Mouse (Mus musculus) hindbrain, embryonic 10.5 days (tissue): Measurements from ENCODE around the gene Ddhd1. TPM values are rescaled to one million over a fixed set of nuclear protein-coding genes. Genes with fewer than 3 reads are reported as not detected.

ENCODE experiments used
- DNase-seq: peaks from one replicate; pipeline ENCODE4 v3.0.0-alpha.2; 2017; ENCODE audit warnings: low spot score
- H3K27ac ChIP-seq: fragments of 300-500 bp; sonication (generic); 2 replicates; pipeline ENCODE4 v1.5.1; 2016; ENCODE audit warnings: mild to moderate bottlenecking, moderate library complexity
- H3K27me3 ChIP-seq: fragments of 300-500 bp; sonication (generic); 2 replicates; pipeline ENCODE4 v1.6.1; 2016; ENCODE audit warnings: mild to moderate bottlenecking; ENCODE audit not compliant: poor library complexity, insufficient read depth, severe bottlenecking
- H3K36me3 ChIP-seq: fragments of 300-500 bp; sonication (generic); 2 replicates; pipeline ENCODE4 v1.6.1; 2016; ENCODE audit warnings: mild to moderate bottlenecking, moderate library complexity
- H3K4me1 ChIP-seq: fragments of 300-500 bp; sonication (generic); replicated peaks from 2 replicates; pipeline ENCODE4 v1.6.1; 2016; ENCODE audit warnings: mild to moderate bottlenecking
- H3K4me3 ChIP-seq: fragments of 300-500 bp; sonication (generic); 2 replicates; pipeline ENCODE4 v1.5.1; 2016; ENCODE audit warnings: mild to moderate bottlenecking, moderate library complexity
- H3K9me3 ChIP-seq: fragments of 300-500 bp; sonication (generic); 2 replicates; pipeline ENCODE4 v1.6.1; 2016; ENCODE audit warnings: mild to moderate bottlenecking, moderate library complexity
- WGBS: fragments of 180-500 bp; shearing (Covaris S2); methylation state at CpG from one replicate; pipeline ENCODE4 v1.1.7; 2016; 5-methylcytosine and 5-hydroxymethylcytosine counted together
- polyA plus RNA-seq: library from polyadenylated mRNA; unstranded; fragments of >200 nt; fragmentation: Nextera tagmentation; extraction: Ambion mirVana; gene quantifications from 2 replicates; pipeline ENCODE4 v1.2.1, GENCODE M21; 2016

The Ddhd1 gene
- polyA plus RNA-seq, result 8.5 and 9.1 TPM in 2 replicates

DNA sequence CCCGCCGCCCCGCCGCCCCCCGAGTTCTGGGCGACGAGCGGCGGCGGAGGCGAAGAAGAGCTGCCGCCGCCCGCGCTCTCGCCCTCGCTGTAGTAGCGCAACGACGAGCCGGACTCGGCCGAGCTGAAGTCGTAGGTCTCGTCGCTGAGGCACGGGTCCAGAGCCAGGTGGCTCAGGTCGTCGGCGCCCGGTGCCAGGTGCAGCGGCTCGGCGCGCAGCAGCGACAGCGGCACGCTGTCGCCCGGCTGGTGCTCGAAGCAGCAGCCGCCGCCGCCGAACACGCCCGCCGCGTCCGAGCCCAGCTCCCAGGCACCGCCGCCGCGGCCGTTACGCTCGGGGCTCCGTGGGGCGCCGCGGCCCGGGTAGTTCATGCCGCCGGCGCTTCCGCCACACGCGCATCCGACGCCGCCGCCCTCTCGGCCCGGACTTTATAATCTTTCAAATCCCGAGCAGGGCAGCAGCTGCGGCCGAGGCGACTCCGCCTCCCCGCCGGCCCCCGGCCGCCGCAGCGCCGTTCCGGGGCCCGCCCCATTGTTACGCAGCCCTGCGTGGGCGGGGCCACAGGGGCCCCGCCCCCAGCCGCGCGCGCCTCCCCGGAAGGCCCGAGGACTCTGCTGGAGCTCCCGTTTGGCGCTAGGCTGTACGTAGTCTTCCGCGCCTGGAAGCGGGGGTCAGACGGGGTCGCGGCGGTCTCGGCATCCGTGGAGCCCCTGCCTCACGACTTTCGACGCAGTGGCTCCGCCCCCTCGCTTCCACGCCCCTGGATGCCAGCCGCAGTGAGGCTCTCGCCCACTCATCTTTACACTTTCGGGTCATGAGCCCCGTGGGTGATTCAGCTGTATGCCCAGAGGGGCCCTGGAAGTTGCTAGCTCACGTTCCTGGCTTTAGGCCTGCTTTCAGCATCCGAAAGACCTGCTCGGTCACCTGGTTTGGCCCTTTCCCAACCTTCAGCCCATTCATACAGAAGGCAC, at the start of gene Ddhd1:
TSS of gene Ddhd1 (minus strand) at position 503 of the 971 bp plus-strand sequence.
- H3K27ac ChIP-seq, result peak within 1 kb of the TSS; percentile 94
- peak within 1 kb of the TSS; percentile 88 for H3K4me3 ChIP-seq
- peak; percentile 91 for DNase-seq
- H3K9me3 ChIP-seq, result no peaks in the 10 kb centered on the region
- H3K36me3 ChIP-seq, result no peaks in the 10 kb centered on the region
- peaks cover 37% of the 10 kb centered on the region for H3K4me1 ChIP-seq
- WGBS, result under 1% methylated on average over 123 of the region's 123 CpGs
- no peaks in the 10 kb centered on the region for H3K27me3 ChIP-seq

GRCm38 (mm10) chr14:45707176-45707910, 49.4 kb upstream of the Ddhd1 start:
- no peaks in the 10 kb centered on the region for H3K4me1 ChIP-seq
- DNase-seq, result no peak
- no peaks in the 10 kb centered on the region for H3K27me3 ChIP-seq
- WGBS, result 71% methylated on average over 3 of the region's 3 CpGs
- no peaks in the 10 kb centered on the region for H3K36me3 ChIP-seq
- no peak overlapping the region for H3K27ac ChIP-seq
- H3K4me3 ChIP-seq, result no peak overlapping the region
- peaks cover 3% of the 10 kb centered on the region; the same call in 1 of the 2 replicates for H3K9me3 ChIP-seq

- WGBS, result 86% methylated on average over 6 of the region's 6 CpGs
- Histone ChIP-seq H3K4me1 (no peaks in the 10 kb centered on the region), H3K36me3 (no peaks in the 10 kb centered on the region)
These were observed 42.2 kb upstream of the Ddhd1 start for GRCm38 (mm10) chr14:45700031-45700572.

DNA sequence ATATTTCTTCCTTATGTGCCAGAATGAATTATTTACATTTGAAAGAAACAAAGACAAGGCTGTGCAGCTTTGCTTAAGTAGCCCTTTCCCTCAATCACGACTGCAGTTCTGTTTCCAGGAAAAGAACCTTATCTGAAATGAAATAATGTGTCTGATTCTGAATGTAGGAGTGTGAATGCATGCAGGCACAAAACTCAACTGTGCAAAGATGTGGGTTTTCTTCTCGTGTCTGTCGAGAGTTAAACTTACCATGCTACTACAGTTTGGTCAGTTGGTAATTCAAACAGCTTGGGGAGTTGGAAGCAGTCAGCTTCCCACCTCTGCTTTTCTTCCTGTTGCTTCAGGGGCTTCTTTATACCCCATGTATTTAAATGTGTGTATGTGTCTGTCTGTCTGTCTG, 40.9 kb upstream of the Ddhd1 start:
- WGBS, result 74% methylated on average over 3 of the region's 3 CpGs
- Histone ChIP-seq H3K27me3 (no peaks in the 10 kb centered on the region), H3K4me3 (no peak overlapping the region), H3K4me1 (no peaks in the 10 kb centered on the region), H3K36me3 (no peaks in the 10 kb centered on the region), H3K27ac (no peak overlapping the region), H3K9me3 (peaks cover under 1% of the 10 kb centered on the region; the same call in 1 of the 2 replicates)
- DNase-seq, result no peak

More at GRCm38 (mm10) chr14:45700031-45700572, 42.2 kb upstream of the Ddhd1 start:
- Histone ChIP-seq H3K9me3 (peaks cover 3% of the 10 kb centered on the region; the same call in 1 of the 2 replicates), H3K27me3 (no peaks in the 10 kb centered on the region), H3K27ac (no peak overlapping the region), H3K4me3 (no peak overlapping the region)
- DNase-seq, result no peak

DNA sequence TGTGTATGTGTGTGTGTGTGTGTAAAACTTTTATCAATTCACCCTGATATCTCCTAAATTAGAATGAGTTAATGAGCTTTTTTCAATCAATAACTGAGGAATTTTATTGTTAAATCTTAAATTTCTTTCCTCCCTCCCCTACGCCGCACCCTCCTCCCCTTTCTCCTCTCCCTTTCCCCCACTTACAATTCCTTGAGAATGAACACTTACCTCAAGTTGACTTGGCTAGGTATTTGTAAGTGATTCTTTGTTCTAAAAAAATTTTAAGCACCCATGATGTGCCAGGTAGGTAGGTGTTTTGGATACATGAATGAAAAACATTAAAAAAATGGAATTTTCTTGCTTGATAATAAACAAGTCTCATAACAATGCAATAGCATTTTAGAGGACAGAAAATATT, 38.2 kb upstream of the Ddhd1 start:
- Histone ChIP-seq H3K27me3 (no peaks in the 10 kb centered on the region), H3K4me3 (no peak overlapping the region), H3K36me3 (no peaks in the 10 kb centered on the region), H3K9me3 (no peaks in the 10 kb centered on the region), H3K27ac (no peak overlapping the region), H3K4me1 (no peaks in the 10 kb centered on the region)
- WGBS, result 97% methylated on average over 2 of the region's 2 CpGs
- DNase-seq, result no peak

GRCm38 (mm10) chr14:45693891-45694290, 35.9 kb upstream of the Ddhd1 start:
- 93% methylated on average over 2 of the region's 2 CpGs for WGBS
- no peaks in the 10 kb centered on the region for H3K27me3 ChIP-seq
- DNase-seq, result no peak
- peaks cover 6% of the 10 kb centered on the region; the same call in 1 of the 2 replicates for H3K4me1 ChIP-seq
- no peaks in the 10 kb centered on the region for H3K9me3 ChIP-seq
- no peak overlapping the region for H3K4me3 ChIP-seq
- H3K27ac ChIP-seq, result no peak overlapping the region
- no peaks in the 10 kb centered on the region for H3K36me3 ChIP-seq

DNA sequence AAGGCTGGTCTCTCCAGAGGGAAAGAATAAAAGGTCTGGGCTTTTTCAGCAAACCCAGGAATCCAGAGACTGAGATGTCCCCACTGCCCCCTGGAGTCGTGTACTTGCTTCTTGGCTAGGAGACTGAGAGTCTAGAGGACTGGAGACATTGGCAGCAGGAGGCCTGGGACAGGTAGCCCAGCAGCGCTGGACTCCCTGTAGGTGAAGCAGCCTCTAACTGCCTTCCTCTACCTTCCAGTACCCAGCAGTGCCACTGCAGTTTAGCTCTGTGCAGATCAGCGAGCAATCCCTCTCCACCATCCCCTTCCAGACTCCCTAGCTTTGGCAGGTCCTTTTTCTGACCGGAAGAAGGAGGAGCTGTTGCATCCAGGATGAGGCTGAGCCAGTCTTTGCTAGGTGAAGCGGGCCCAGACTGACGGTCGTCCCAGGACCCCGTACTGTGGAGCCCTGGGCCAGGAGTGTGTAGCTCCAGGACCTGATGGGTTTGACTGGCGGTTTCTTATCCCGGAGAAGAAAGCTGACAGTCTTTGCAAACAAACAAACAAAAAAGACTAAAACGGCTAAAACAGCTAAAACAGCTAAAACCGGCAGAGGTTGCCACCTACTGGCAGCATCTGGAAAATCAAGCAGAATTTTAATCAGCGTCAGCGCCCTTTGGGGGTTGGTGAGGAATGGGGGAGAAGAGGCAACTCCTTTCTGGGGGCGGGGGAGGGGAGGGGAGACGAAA, 32.7 kb upstream of the Ddhd1 start:
- Histone ChIP-seq H3K36me3 (no peaks in the 10 kb centered on the region), H3K27ac (peak overlapping the region; percentile 91), H3K4me3 (peak overlapping the region; percentile 63), H3K4me1 (peaks cover 6% of the 10 kb centered on the region; the same call in 1 of the 2 replicates), H3K9me3 (no peaks in the 10 kb centered on the region), H3K27me3 (no peaks in the 10 kb centered on the region)
- 1% methylated on average over 16 of the region's 16 CpGs for WGBS
- peak; percentile 71 for DNase-seq

DNA sequence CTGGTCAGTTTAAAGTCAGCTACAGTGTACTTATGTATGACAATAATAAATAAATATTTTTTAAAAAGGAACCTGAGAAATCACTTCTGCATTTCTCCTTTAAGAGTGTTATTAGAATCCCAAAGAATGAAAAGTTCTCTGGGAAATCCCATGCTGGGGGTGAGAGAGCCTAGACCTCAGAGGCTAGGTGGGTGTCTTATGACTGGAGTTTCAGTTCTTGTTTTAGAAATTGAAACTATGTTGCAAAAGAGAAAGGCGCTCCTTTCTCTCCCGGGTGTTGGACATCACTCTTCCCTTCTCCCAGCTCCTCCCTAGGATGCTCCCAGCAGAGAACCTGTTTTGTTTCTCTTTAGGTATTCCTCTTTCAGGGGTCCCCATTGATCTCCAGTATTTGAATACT, 27.4 kb upstream of the Ddhd1 start:
- Histone ChIP-seq H3K4me3 (no peak overlapping the region), H3K36me3 (no peaks in the 10 kb centered on the region), H3K27ac (no peak overlapping the region), H3K4me1 (peaks cover 1% of the 10 kb centered on the region; the same call in 1 of the 2 replicates), H3K27me3 (no peaks in the 10 kb centered on the region), H3K9me3 (no peaks in the 10 kb centered on the region)
- WGBS, result 80% methylated on average over 2 of the region's 2 CpGs
- DNase-seq, result no peak

DNA sequence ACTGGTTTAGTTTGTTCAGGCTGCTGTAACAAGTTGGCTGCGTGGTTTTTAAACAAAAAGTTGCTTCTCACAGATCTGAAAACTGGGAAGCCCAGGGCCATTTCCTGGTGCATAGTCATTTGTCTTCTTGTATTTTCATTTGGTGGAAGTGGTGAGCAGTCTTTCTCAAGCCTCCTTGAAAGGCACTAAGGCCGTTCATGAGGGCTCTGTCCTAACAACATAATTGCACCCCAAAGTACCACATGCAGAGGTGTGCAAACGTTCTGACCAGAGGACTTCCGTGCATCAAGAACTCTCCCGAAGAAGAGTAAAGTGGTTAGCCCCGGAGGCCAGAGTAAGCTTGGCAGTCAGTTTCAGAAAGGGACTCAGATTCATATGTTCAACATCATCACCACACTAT, 18.8 kb upstream of the Ddhd1 start:
- 85% methylated on average over 6 of the region's 6 CpGs for WGBS
- Histone ChIP-seq H3K27ac (no peak overlapping the region), H3K4me1 (no peaks in the 10 kb centered on the region), H3K36me3 (no peaks in the 10 kb centered on the region), H3K4me3 (no peak overlapping the region), H3K9me3 (no peaks in the 10 kb centered on the region), H3K27me3 (no peaks in the 10 kb centered on the region)
- no peak for DNase-seq

DNA sequence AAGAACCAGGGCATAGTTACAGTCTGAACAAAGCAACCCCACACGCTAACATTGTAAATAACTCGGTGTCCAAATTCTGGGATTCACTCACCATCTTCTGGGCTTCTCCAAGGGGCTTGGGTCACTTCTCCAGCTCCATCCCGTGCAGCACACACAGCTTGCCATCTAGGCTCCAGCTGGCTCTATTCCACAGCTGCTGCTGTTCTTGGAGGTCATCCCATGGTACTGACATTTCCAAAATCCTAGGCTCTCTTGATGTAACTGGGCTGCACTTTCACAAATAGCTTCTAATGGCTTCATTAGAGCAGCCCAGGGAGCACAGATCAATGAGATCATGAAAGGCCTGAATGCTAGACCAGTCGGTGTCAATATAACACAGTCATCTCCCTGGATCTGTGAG, 10.4 kb upstream of the Ddhd1 start:
- H3K27me3 ChIP-seq, result no peaks in the 10 kb centered on the region
- 86% methylated on average over 4 of the region's 4 CpGs for WGBS

GRCm38 (mm10) chr14:45667231-45667630, 9.3 kb upstream of the Ddhd1 start:
- Histone ChIP-seq H3K27me3 (no peaks in the 10 kb centered on the region), H3K4me3 (no peak overlapping the region), H3K4me1 (no peaks in the 10 kb centered on the region), H3K27ac (no peak overlapping the region), H3K36me3 (no peaks in the 10 kb centered on the region), H3K9me3 (no peaks in the 10 kb centered on the region)
- no peak for DNase-seq
- 79% methylated on average over 2 of the region's 2 CpGs for WGBS

More for the DNA sequence above, 10.4 kb upstream of the Ddhd1 start:
- no peaks in the 10 kb centered on the region for H3K9me3 ChIP-seq
- no peaks in the 10 kb centered on the region for H3K36me3 ChIP-seq
- H3K4me1 ChIP-seq, result no peaks in the 10 kb centered on the region
- H3K27ac ChIP-seq, result no peak overlapping the region
- no peak for DNase-seq
- H3K4me3 ChIP-seq, result no peak overlapping the region

DNA sequence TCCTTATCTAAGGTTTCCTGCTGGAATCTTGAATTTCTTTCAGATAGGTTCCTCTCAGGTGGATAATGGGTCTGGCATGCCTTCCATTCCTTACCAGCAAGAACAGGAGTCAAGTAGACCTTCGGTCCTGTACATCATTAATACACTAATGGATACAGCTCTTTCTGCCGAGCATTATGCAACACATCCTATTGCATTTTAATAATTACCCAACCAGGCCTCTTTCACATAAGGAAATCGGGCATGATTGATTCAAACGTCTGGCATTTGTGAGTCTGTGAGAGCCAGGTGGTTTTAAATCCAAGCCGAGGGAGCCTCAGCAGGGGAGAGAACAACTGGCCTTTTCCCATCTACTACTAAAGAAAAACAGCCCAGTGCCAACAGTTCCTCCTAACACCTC, 3.6 kb upstream of the Ddhd1 start:
- Histone ChIP-seq H3K36me3 (no peaks in the 10 kb centered on the region), H3K4me3 (no peak overlapping the region), H3K27me3 (no peaks in the 10 kb centered on the region), H3K9me3 (no peaks in the 10 kb centered on the region), H3K4me1 (peaks cover 17% of the 10 kb centered on the region), H3K27ac (no peak overlapping the region)
- 54% methylated on average over 5 of the region's 5 CpGs for WGBS
- DNase-seq, result no peak
